Mouse (Mus musculus): Measurements from ENCODE around the gene Ptpn1. TPM values are rescaled to one million over a fixed set of nuclear protein-coding genes. Genes with fewer than 3 reads are reported as not detected.

Gene Ptpn1
- polyA plus RNA-seq (2015; fragmentation: Nextera tagmentation; extraction: Ambion mirVana), result 39.0 and 54.0 TPM in 2 replicates

DNA sequence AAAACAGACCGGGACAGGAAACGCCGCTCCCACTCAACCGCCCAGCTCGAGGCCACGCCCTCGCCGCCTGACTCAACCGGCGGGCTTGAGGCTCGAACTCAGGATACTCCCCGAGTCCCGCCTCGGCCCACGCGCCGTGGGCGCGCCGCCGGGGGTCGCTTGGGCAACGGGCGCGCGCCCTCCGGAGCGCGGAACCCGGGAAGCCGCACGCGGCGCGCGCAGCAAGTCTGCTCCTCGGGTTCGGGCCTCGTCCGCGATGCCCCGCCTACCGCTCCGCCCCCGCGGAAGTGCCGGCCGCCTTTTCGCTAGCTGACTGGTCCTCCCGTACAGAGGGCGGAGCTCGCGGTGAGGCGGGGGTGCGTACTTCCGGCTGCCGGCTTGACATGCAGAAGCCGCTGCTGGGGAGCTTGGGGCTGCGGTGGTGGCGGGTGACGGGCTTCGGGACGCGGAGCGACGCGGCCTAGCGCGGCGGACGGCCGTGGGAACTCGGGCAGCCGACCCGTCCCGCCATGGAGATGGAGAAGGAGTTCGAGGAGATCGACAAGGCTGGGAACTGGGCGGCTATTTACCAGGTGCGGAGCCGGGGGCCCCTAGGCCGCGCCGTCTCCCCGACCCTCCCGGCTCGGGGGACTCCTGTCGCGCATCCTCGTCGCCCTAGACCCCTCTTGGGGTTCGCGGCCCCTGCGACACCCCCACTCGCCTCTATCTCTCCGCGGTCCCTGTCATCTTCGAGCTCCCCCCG, at the start of gene Ptpn1:
TSS of gene Ptpn1 (plus strand) at position 73 of the 742 bp plus-strand sequence.

DNA sequence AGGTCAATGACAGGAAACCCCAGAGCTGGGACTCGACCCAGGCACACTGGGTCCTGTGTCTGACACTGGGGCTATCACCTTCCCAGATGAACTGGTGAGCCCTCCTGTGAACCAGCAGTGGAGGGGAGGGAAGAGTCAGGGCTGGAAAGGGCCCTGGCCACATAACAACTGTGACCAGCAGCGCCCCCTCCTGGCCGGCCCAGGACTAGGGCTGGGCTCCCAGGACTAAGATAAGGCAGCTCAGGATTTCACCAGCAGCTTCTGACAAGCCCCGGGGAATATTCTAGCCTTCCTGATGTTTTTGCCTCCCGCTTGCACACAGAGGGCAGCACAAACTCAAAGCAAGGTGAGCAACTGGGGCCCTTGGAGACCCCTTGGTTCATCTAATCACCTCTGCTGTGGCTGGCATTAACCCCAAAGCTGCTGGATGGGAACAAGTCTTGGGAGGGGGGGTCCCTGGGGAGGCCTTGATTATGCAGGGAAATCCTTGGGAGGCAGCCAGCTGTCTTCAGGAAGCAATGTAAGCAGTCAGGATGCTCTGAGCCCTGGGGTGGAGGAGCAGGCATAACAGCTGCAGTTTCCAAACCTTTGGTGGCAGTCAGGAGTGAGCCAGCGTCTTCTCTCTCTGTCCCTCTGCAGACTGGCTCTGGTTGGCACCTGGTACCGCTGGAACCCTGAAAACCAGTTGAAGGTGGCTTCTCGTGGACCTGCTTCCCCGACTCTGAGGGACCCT, 78.2 kb downstream of the Ptpn1 start, which contains the start of gene Ripor3:
TSS of gene Ripor3 (minus strand) at position 683 of the 733 bp plus-strand sequence.

Other genes starting within 250 kb of the Ptpn1 start
- gene Cebpb, start 243.1 kb upstream of the Ptpn1 start, polyA plus RNA-seq (2015; fragmentation: Nextera tagmentation; extraction: Ambion mirVana), result 109 and 222 TPM in 2 replicates
- gene Tmem189, start 242.2 kb upstream of the Ptpn1 start, polyA plus RNA-seq (2015; fragmentation: Nextera tagmentation; extraction: Ambion mirVana), result 29.0 and 33.5 TPM in 2 replicates
- gene Ripor3, start 78.6 kb downstream of the Ptpn1 start, polyA plus RNA-seq (2015; fragmentation: Nextera tagmentation; extraction: Ambion mirVana), result 2.0 and 2.2 TPM in 2 replicates
- gene Pard6b, start 148.9 kb downstream of the Ptpn1 start, polyA plus RNA-seq (2015; fragmentation: Nextera tagmentation; extraction: Ambion mirVana), result 2.6 and 2.7 TPM in 2 replicates

All from adrenal gland, postnatal 0 days (tissue).